17 mouse cellular contexts compared by ENCODE assay signal in the genomic region with DNA sequence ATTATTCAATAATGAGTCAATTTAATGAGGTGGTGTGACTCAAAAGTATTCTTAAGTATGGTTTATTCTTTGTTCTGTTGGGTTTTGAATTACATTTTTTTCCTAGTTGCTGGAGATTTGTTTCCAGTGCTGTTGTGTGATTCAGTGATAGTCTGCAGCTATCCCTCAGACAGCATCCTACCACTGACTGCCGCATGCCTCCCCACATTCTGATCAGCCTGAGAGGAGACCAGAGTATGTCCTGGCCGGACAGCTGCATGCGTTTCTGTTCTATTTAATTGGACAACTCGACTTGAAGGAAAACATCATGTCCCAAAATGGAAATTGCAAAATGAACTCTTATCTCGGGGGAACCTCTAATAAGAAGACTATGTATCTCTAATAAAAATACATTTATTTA. TPM values are rescaled to one million over a fixed set of nuclear protein-coding genes. Genes with fewer than 3 reads are reported as not detected.
"Had no signal": no experiment of that assay in that cellular context is flagged by ENCODE, and none has a peak within 500 bp of the region (broad histone marks: within the 10 kb centered on the region; RNA-seq: fewer than 3 reads in every experiment).

No protein-coding gene starts in this region.

- H3K9ac ChIP-seq: neural tube, embryonic 13.5 days; neural tube, embryonic 15.5 days; stomach, embryonic 15.5 days had no signal

- DNase-seq: retina, postnatal 1 day; right cerebral cortex, adult 18-20 months; right cerebral cortex, postnatal 14 days; right cerebral cortex, postnatal 25 days; right cerebral cortex, postnatal 4 days; spleen, adult 18-20 months; thymus, adult 18-20 months; thymus, adult 2 months; thymus, postnatal 14 days; thymus, postnatal 25 days; thymus, postnatal 36 days; thymus, postnatal 4 days had no signal

- H3K4me3 ChIP-seq: neural tube, embryonic 13.5 days; neural tube, embryonic 15.5 days; stomach, embryonic 15.5 days had no signal

- H3K4me1 ChIP-seq: stomach, embryonic 15.5 days had no signal

- H3K27me3 ChIP-seq: neural tube, embryonic 13.5 days; neural tube, embryonic 15.5 days; stomach, embryonic 15.5 days had no signal

- H3K9me3 ChIP-seq: neural tube, embryonic 13.5 days; neural tube, embryonic 15.5 days; stomach, embryonic 15.5 days had no signal

- H3K27ac ChIP-seq: neural tube, embryonic 13.5 days; neural tube, embryonic 15.5 days; stomach, embryonic 15.5 days; stomach, postnatal 0 days had no signal

- H3K4me2 ChIP-seq: neural tube, embryonic 13.5 days; neural tube, embryonic 15.5 days; stomach, embryonic 15.5 days had no signal

RNA-seq across cellular contexts. Expression of a gene that starts 43.8 kb away (rescaled TPM):
- total RNA-seq: neutrophil, adult 5-6 weeks had no signal
